Mouse (Mus musculus) CD4-positive, CD25-positive, alpha-beta regulatory T cell, adult 2 months (primary cell): ENCODE results near the gene Nsf.

Experiments used
- DNase-seq: peaks from one replicate; pipeline ENCODE4 v3.0.0-alpha.2; 2012; ENCODE audit warnings: low read depth, low spot score

The Nsf gene

GRCm38 (mm10) chr11:103840834-103841233 lies 113.0 kb downstream of the Nsf start:
- no peak for DNase-seq

DNA sequence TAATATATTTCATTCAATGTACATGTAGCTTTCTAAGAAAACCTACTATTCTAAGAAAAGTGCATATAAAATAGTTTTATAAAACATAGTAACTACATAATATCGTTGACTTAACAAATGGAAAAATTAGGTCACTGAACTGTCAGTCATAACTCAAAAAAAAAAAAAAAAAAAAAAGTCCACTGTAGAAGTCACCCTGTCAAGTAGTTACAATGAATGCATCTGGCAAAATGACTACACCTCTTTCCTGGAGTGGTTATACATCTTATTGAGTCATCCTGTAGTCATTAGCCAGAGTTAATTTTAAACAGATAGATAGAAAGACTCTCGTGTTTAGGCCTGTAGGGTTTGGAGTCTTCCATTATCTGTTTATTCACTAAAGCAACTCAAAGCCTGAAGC lies 114.9 kb downstream of the Nsf start:
- no peak for DNase-seq

DNA sequence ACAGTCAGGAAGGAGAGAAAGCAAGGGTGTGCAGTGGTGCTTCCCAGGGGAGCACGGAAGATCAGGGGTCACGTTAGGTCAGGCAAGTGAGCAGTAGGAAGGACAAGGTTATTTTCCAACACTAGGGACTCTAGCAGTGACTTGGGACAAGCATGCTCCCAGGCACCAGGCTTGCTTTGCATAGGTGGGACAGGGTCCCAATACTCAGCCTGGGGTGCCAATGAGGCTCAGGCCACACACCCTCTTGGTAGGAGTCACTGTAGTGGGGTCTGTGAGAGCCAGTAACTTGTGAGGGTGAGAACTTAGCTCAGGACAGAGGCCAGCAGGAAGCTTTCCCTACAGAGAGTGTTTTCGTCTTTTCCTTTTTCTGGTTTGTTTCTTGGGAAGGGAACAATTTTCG lies 121.5 kb downstream of the Nsf start:
- no peak for DNase-seq

DNA sequence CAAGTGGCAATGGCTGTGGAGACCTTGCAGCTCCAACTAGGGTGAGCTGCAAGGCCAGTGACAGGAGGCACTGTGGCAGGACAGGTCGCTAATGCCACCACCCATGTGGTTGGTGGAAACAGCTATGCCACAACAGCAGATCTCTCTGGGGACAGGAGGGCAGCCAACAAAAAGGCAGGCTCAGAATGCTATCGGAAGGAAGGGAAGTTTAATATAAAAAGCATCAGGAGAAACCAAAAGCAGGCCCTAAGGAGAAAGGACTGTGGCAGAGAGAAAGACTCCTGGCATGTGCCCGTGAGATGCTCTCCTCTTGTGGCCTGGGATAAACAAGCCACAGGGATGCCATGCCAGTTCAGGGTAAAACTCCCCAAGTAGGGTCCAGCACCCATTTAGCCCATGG lies 122.1 kb downstream of the Nsf start:
- DNase-seq: no peak

DNA sequence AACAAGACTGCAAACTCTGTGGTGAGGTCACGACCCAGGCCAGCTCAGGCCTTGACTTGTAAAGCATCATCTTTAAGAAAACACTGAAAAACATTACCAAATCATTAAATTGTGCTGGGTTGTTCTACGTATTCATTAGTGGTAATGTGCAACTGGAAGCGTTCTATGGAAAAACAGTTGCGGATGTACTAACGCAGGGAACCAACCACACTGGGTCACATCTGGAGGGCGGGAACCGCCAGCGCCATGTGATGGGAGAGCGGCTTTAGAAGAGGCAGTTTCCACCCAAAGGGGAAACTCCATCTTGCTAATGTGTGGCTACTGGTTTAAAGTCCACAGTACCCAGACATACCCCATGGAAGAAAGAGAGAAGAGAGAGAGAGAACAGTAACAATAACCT lies 123.4 kb downstream of the Nsf start:
- no peak for DNase-seq

- DNase-seq: no peak
Measured at GRCm38 (mm10) chr11:103829956-103830355, 123.9 kb downstream of the Nsf start.

DNA sequence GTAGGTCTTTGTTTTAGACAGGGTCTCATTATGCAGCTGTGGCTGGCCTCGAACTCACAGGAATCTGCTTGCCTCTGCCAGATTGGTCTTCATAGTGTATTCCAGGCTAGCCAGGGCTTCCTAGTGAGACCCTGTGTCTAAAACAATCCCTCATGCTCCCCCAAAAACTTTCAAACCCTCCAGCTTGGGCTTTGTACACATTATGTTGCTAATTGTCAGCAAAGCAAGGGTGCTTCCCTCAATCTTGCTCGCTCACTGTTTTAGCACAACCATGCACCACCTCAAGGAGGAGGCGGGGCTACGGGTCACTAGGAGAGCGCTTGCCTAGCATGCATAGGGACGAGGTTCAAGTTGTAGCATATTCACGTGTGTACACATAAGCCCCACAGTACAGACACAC lies 125.0 kb downstream of the Nsf start:
- no peak for DNase-seq

- no peak for DNase-seq
Measured at GRCm38 (mm10) chr11:103827201-103827600, 126.7 kb downstream of the Nsf start.

DNA sequence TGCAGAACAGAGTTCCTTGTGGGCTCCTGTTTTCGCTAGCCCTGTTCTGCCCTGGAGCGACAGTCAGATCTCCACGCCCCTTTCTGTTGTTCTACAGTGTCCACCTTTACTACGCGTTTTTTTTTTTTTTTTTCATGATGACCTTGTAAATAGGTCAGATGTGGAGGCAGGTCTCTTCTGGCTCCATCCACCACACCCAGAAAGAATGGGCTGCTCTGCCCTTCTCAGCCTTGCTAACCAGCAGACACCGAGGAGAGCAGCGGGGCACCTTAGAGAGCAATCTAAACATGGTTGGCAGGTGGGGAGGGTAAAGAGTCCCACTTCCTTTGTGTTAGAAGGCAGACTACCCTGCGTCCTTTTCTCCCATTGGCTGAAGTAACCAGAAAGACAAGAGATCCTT lies 137.1 kb downstream of the Nsf start:
- no peak for DNase-seq

DNA sequence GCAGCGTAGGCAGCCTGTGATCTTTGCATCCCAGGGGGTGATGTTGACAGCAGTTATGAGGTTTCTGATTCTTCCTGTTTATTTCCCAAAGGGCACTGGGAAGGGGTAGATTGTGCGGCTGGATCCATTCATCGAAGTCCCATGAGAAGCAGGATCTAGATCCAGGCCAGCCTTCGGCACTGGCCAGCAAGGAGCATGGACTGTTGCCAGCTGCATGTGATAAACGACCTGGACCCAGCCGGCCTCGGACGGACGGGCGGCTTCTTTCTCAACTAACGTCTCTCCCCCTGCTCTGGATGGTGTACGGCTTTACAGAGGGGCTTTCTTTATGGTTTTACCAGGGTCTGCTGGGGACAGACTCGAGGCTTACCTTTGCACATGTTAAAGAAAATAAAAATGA lies 137.9 kb downstream of the Nsf start:
- DNase-seq: no peak

- DNase-seq: no peak
Measured at GRCm38 (mm10) chr11:103814808-103815207, 139.0 kb downstream of the Nsf start.

DNA sequence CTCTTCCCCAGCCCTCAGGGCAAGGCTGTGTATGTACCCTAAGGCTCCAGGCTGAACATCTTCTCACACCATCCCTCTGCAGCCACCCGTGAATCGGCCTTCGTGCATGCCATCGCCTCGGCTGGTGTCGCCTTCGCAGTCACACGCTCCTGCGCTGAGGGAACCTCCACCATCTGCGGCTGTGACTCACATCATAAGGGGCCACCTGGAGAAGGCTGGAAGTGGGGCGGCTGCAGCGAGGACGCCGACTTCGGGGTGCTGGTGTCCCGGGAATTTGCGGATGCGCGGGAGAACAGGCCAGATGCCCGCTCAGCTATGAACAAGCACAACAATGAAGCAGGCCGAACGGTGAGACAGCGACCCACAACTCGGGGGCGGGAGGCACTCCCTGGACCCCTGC lies 142.6 kb downstream of the Nsf start:
- no peak for DNase-seq

GRCm38 (mm10) chr11:103810631-103811030 lies 143.2 kb downstream of the Nsf start:
- no peak for DNase-seq

- peak; percentile 9 for DNase-seq
Measured at GRCm38 (mm10) chr11:103809611-103810598, 144.0 kb downstream of the Nsf start.

- DNase-seq: no peak
Measured at GRCm38 (mm10) chr11:103808771-103809610, 144.9 kb downstream of the Nsf start.

GRCm38 (mm10) chr11:103807966-103808365 lies 145.9 kb downstream of the Nsf start:
- DNase-seq: no peak

GRCm38 (mm10) chr11:103804804-103805203 lies 149.1 kb downstream of the Nsf start:
- DNase-seq: no peak

DNA sequence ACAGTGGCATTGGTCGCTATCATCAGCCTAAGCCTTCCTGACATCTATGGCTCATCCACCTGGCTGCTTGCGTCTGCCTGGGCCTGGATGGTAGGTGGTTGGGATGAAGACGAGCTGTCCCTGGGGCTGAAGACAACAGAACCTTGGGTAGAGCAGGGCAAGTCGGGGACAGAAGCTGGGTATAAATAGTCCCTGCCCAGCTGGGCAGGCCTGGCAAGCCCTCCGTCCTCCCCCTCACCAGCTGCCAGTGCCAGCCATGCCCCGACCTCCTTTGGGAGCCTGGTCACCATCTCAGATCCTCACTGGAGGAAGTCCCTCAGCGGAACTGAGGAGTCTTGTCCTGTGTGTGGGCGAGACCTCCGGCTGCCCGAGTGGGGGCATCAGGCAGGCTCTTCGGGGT lies 149.7 kb downstream of the Nsf start:
- no peak for DNase-seq

DNA sequence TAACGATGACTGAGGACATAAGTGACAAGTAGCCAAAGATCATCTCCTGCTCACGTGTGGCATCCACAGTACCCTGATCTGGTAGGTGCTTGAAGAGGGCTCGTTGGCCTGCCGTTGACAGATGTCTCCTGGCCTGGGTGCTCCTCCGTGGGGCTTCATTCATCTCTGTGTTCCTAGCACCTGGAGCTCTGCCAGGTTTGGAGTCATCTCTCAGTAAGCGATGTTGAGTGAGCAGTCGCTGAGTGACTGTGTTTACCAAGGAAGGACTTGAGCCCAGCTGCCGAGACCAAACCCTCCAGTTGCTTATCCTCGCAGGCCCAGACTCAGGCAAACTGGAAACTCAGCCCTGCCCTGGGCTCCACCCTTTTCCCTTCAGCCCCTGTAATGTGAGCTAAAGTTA lies 152.7 kb downstream of the Nsf start:
- no peak for DNase-seq

GRCm38 (mm10) chr11:103789951-103790350 lies 163.9 kb downstream of the Nsf start:
- DNase-seq: no peak

DNA sequence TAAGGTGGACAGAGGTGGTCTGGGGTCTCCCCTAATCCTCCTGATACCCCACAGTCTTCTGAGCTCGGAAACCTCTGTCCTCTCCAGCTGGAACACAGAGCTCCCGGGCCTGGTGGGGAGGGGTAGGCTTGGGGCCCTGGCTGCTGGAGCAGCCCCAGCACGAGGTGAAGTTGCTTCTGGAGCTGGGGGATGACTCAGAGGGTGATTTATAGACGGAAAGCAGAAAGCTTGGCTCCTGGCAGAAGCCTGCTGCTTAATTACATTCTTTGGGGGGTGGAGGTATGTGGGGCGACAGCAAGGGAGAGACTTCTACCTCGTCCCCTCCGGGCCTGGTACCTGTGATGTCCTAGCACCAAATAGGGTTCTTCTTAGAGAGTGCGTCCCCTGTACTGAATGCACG lies 173.7 kb downstream of the Nsf start:
- DNase-seq: no peak

DNA sequence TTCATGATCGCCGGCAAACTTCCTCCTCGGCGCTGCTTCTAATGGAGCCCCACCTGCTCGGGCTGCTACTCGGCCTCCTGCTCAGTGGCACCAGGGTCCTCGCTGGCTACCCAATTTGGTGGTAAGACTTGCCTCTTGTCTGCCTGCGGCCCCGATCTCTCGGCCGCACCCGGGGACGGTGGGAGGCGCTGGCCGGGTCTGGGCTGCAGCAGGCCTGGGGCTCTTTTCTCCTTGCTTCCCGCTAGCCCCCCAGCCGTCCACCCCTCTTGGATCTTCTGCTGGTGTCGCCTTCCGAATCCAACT lies 179.7 kb downstream of the Nsf start:
- no peak for DNase-seq
